Mouse (Mus musculus) neural tube, embryonic 15.5 days (tissue): ENCODE measurements around the gene Stx12. TPM values are rescaled to one million over a fixed set of nuclear protein-coding genes. Genes with fewer than 3 reads are reported as not detected.

Experiments
- ATAC-seq: fragments of 200-750 bp; cut with Nextera tagmentation; 2 replicates; pipeline ENCODE4 v1.8.0; 2017; ENCODE audit warnings: mild to moderate bottlenecking, moderate TSS enrichment, moderate library complexity; ENCODE audit not compliant: low FRiP score
- H3K27ac ChIP-seq: fragments of 300-500 bp; sonication (generic); replicated peaks from 2 replicates; pipeline ENCODE4 v1.5.1; 2015; ENCODE audit warnings: mild to moderate bottlenecking, inconsistent platforms
- H3K27me3 ChIP-seq: fragments of 300-500 bp; sonication (generic); replicated peaks from 2 replicates; pipeline ENCODE4 v1.6.1; 2015; ENCODE audit warnings: inconsistent platforms
- H3K36me3 ChIP-seq: fragments of 300-500 bp; sonication (generic); 2 replicates; pipeline ENCODE4 v1.6.1; 2015; ENCODE audit warnings: inconsistent platforms
- H3K4me1 ChIP-seq: fragments of 300-500 bp; sonication (generic); 2 replicates; pipeline ENCODE4 v1.6.1; 2015; ENCODE audit warnings: inconsistent platforms
- H3K4me2 ChIP-seq: fragments of 300-500 bp; sonication (generic); 2 replicates; pipeline ENCODE4 v1.6.1; 2015; ENCODE audit warnings: inconsistent platforms, mild to moderate bottlenecking, moderate library complexity
- H3K4me3 ChIP-seq: fragments of 300-500 bp; sonication (generic); replicated peaks from 2 replicates; pipeline ENCODE4 v1.5.1; 2015; ENCODE audit warnings: mild to moderate bottlenecking, inconsistent platforms
- H3K9ac ChIP-seq: fragments of 300-500 bp; sonication (generic); replicated peaks from 2 replicates; pipeline ENCODE4 v1.6.1; 2015; ENCODE audit warnings: mild to moderate bottlenecking, inconsistent platforms
- H3K9me3 ChIP-seq: fragments of 300-500 bp; sonication (generic); replicated peaks from 2 replicates; pipeline ENCODE4 v1.6.1; 2016; ENCODE audit warnings: inconsistent platforms
- whole genome bisulfite sequencing: fragments of 180-500 bp; shearing (Covaris S2); methylation state at CpG from one replicate; pipeline ENCODE4 v1.1.7; 2015; ENCODE audit warnings: mixed read lengths; 5-methylcytosine and 5-hydroxymethylcytosine counted together
- polyA plus RNA-seq: library from polyadenylated mRNA; unstranded; fragments of >200 nt; fragmentation: Nextera tagmentation; extraction: Ambion mirVana; gene quantifications from 2 replicates; pipeline ENCODE4 v1.2.1, GENCODE M21; 2015

Stx12 gene
- polyA plus RNA-seq, 1 experiment from 2014 or later = 134 TPM

DNA sequence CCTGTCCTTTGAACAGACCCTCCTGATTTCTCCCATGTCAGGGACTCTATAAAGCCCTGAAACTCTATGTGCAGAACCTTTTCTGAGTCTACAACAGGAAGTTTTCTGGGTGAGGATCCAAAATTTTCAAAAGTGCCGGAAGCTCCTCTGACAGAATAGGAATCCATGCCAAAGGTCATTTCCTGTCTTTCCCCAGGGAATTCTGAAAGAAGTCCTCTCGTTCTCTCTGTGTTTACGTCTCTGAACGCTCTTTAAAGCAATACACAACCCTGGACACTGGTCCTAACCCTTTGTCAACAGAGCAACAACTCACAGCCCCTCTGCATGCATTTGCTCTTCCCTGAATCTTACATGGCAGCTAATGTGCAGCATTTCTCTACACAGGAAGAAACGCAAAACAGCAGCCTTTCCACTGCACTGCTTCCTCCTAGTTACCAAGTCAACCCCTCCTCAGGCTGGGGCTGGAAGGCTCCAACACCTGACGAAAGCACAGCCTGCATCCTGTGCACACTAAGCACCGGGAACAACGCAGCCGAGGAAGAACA is 20.5 kb upstream of the Stx12 start:
- Histone ChIP-seq H3K27ac (no peak overlapping the region), H3K4me2 (no peak overlapping the region), H3K9ac (no peak overlapping the region), H3K4me1 (no peaks in the 10 kb centered on the region), H3K36me3 (peaks cover 66% of the 10 kb centered on the region), H3K9me3 (no peaks in the 10 kb centered on the region), H3K27me3 (no peaks in the 10 kb centered on the region), H3K4me3 (no peak overlapping the region)
- ATAC-seq = no peak
- WGBS = 80% methylated on average over 9 of the region's 9 CpGs

GRCm38 (mm10) chr4:132904071-132904470 is 19.8 kb upstream of the Stx12 start:
- peaks cover 58% of the 10 kb centered on the region for H3K36me3 ChIP-seq
- no peak overlapping the region for H3K4me2 ChIP-seq
- no peak overlapping the region for H3K27ac ChIP-seq
- no peak overlapping the region for H3K9ac ChIP-seq
- no peaks in the 10 kb centered on the region for H3K27me3 ChIP-seq
- H3K9me3 ChIP-seq = no peaks in the 10 kb centered on the region
- WGBS = 95% methylated on average over 2 of the region's 2 CpGs
- H3K4me1 ChIP-seq = no peaks in the 10 kb centered on the region
- ATAC-seq = no peak
- H3K4me3 ChIP-seq = no peak overlapping the region

- Histone ChIP-seq H3K4me1 (no peaks in the 10 kb centered on the region), H3K4me2 (no peak overlapping the region), H3K9me3 (no peaks in the 10 kb centered on the region), H3K4me3 (no peak overlapping the region), H3K27ac (no peak overlapping the region), H3K27me3 (no peaks in the 10 kb centered on the region), H3K36me3 (peaks cover 19% of the 10 kb centered on the region), H3K9ac (no peak overlapping the region)
- 86% methylated on average over 9 of the region's 9 CpGs for WGBS
- ATAC-seq = no peak
Measured at GRCm38 (mm10) chr4:132898197-132898596, 13.9 kb upstream of the Stx12 start.

DNA sequence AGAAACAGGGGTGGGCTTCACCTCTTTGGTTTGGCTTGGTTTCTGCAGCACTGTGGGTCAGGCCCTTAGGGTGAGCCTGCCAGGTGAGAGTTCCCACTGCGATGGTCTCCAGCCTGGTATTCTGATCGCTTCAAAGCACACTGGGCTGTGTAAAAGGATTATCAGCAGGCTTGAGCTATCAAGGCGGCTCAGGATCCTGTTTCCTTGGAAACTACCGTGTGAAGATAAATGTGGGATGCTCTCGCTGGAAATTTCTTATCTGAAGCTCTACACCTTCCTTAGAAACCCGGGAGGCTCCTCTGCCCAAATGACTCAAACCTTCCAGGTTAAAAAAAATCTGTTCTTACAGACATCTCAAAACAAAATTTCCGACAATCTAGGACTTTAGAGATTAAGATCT is 10.1 kb upstream of the Stx12 start:
- no peaks in the 10 kb centered on the region for H3K36me3 ChIP-seq
- WGBS = 27% methylated on average over 7 of the region's 7 CpGs
- H3K9me3 ChIP-seq = no peaks in the 10 kb centered on the region
- no peak overlapping the region for H3K4me3 ChIP-seq
- no peaks in the 10 kb centered on the region for H3K27me3 ChIP-seq
- H3K4me2 ChIP-seq = no peak overlapping the region
- H3K27ac ChIP-seq = no peak overlapping the region
- H3K9ac ChIP-seq = no peak overlapping the region
- H3K4me1 ChIP-seq = no peaks in the 10 kb centered on the region
- no peak for ATAC-seq

- Histone ChIP-seq H3K9ac (peak overlapping the region; percentile 97), H3K9me3 (no peaks in the 10 kb centered on the region), H3K36me3 (peaks cover 6% of the 10 kb centered on the region; the same call in 1 of the 2 replicates), H3K27ac (peak overlapping the region; percentile 87), H3K27me3 (no peaks in the 10 kb centered on the region), H3K4me3 (peak overlapping the region; percentile 98), H3K4me2 (peak overlapping the region; percentile 87), H3K4me1 (peaks cover 36% of the 10 kb centered on the region)
- ATAC-seq = no peak
- 17% methylated on average over 9 of the region's 9 CpGs for WGBS
Measured at GRCm38 (mm10) chr4:132884844-132885374, 600 bp upstream of the Stx12 start.

GRCm38 (mm10) chr4:132883561-132884063 is 697 bp downstream of the Stx12 start:
- ATAC-seq = no peak

DNA sequence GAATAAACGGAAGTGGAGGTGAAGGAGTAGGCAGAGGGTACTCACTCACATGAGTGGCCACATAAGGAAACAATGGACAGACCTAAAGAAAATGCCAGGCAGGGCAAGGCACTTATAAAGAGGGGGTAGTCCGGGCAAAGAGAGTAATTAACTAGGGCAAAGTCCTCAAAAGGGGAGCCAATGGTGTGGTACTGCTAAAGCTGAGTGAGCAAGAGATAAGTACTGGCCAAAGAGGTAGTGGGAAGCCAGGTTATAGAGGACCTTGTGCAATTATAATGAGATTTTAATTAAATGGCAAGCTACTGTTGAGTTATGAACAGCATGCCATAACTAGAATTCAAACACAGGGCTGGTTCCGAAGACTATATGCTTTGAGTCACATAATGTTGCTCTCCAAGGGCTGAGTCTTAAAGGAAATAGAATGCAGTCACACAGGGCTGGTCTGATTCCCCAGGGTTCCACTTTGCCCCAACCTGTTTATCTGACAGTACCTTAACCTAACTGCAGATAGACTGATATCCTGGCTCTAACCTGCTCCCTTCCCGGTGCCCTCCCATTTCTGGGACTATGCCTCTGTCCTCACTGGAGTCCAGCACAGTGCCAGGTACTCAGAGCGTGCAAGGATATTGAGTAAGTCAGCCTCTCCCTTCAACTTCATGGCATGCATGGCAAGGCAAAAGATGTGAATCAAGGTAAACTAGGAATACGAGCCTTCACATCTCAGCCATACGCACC is 9.8 kb downstream of the Stx12 start:
- Histone ChIP-seq H3K4me1 (0 out of 2 replicates have a peak, but pooled peaks cover 3% of the 10 kb centered on the region), H3K4me3 (no peak overlapping the region), H3K27ac (no peak overlapping the region), H3K9me3 (no peaks in the 10 kb centered on the region), H3K36me3 (peaks cover 17% of the 10 kb centered on the region), H3K9ac (no peak overlapping the region), H3K27me3 (no peaks in the 10 kb centered on the region), H3K4me2 (no peak overlapping the region)
- no peak for ATAC-seq
- 95% methylated on average over 7 of the region's 7 CpGs for WGBS

More at GRCm38 (mm10) chr4:132883561-132884063, 697 bp downstream of the Stx12 start:
- peaks cover 36% of the 10 kb centered on the region for H3K4me1 ChIP-seq
- H3K36me3 ChIP-seq = peaks cover 10% of the 10 kb centered on the region; the same call in 1 of the 2 replicates
- whole genome bisulfite sequencing = 2% methylated on average over 21 of the region's 21 CpGs
- no peaks in the 10 kb centered on the region for H3K27me3 ChIP-seq
- no peaks in the 10 kb centered on the region for H3K9me3 ChIP-seq
- peak overlapping the region; percentile 87 for H3K4me2 ChIP-seq
- H3K27ac ChIP-seq = peak overlapping the region; percentile 87
- H3K4me3 ChIP-seq = peak overlapping the region; percentile 98
- H3K9ac ChIP-seq = peak overlapping the region; percentile 97

GRCm38 (mm10) chr4:132873481-132874362 is 10.6 kb downstream of the Stx12 start:
- H3K4me2 ChIP-seq = no peak overlapping the region
- no peak overlapping the region for H3K4me3 ChIP-seq
- H3K9ac ChIP-seq = no peak overlapping the region
- H3K36me3 ChIP-seq = peaks cover 22% of the 10 kb centered on the region
- no peak for ATAC-seq
- no peaks in the 10 kb centered on the region for H3K9me3 ChIP-seq
- WGBS = 91% methylated on average over 11 of the region's 11 CpGs
- H3K27me3 ChIP-seq = no peaks in the 10 kb centered on the region
- 0 out of 2 replicates have a peak, but pooled peaks cover 3% of the 10 kb centered on the region for H3K4me1 ChIP-seq
- no peak overlapping the region for H3K27ac ChIP-seq

DNA sequence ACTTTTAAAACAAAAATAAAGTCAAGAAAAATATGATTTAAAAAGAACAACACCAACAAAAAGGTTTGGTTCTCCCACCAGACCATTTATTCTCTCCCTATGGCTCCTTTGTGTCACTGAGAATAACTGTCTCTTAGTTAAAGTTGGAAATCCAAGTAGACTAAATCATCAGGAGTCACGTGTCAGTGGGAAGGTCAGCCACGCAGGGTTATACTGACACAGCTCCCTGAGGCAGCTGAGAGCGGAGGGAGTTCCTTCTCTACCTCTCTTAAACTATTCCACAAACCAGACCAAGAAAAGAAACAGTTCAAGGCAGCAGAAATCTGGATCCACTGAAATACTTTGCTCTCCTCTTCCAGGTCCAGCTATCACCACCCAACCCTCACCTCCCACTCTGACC is 13.2 kb downstream of the Stx12 start:
- no peak overlapping the region for H3K4me2 ChIP-seq
- H3K4me1 ChIP-seq = 0 out of 2 replicates have a peak, but pooled peaks cover 1% of the 10 kb centered on the region
- WGBS = 98% methylated on average over 3 of the region's 3 CpGs
- no peaks in the 10 kb centered on the region for H3K9me3 ChIP-seq
- H3K27me3 ChIP-seq = no peaks in the 10 kb centered on the region
- no peak for ATAC-seq
- H3K36me3 ChIP-seq = peaks cover 48% of the 10 kb centered on the region
- H3K9ac ChIP-seq = no peak overlapping the region
- no peak overlapping the region for H3K4me3 ChIP-seq
- H3K27ac ChIP-seq = no peak overlapping the region

GRCm38 (mm10) chr4:132864856-132865255 is 19.5 kb downstream of the Stx12 start:
- Histone ChIP-seq H3K27ac (no peak overlapping the region), H3K27me3 (no peaks in the 10 kb centered on the region), H3K9me3 (no peaks in the 10 kb centered on the region), H3K9ac (no peak overlapping the region), H3K4me1 (no peaks in the 10 kb centered on the region), H3K4me2 (no peak overlapping the region), H3K4me3 (no peak overlapping the region), H3K36me3 (peaks cover 75% of the 10 kb centered on the region)
- WGBS = 97% methylated on average over 2 of the region's 2 CpGs
- no peak for ATAC-seq

DNA sequence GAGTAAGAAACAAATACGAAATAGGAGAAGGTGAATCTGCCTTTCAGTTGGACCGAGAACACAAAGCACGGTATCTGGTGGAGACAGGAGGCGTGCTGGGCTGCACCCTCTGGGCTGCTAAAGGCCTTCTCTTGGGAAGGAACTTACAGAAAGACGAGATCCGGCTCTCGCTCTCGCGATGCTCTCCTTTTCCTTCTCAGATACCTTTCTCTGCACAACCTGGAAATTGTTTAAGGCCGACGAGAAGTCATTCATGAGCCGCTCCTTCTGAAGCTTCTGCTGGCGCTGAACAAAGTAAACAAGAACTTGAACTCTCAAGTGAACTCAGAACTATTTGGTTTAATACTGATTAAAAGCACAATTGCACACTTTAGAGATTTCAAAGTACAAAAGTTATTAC is 21.3 kb downstream of the Stx12 start:
- H3K4me2 ChIP-seq = no peak overlapping the region
- H3K4me1 ChIP-seq = no peaks in the 10 kb centered on the region
- no peaks in the 10 kb centered on the region for H3K27me3 ChIP-seq
- 93% methylated on average over 13 of the region's 13 CpGs for WGBS
- H3K4me3 ChIP-seq = no peak overlapping the region
- no peak overlapping the region for H3K9ac ChIP-seq
- H3K9me3 ChIP-seq = no peaks in the 10 kb centered on the region
- no peak overlapping the region for H3K27ac ChIP-seq
- peaks cover 72% of the 10 kb centered on the region for H3K36me3 ChIP-seq
- no peak for ATAC-seq
